Mouse (Mus musculus): Measurements from ENCODE around the gene Atpaf1.

- TF ChIP-seq POLR2A (IDR thresholded peaks at IDR 0.05; ENCODE audit: insufficient read depth, low read length) (no peak), EP300 (IDR thresholded peaks at IDR 0.05; ENCODE audit: insufficient read depth, low read depth, low read length) (no peak)
These were observed 4.3 kb upstream of the Atpaf1 start for GRCm38 (mm10) chr4:115780269-115780668.

Measured in ES-Bruce4 (cell line).